Mouse (Mus musculus) hindbrain, embryonic 11.5 days (tissue): ENCODE results near the gene Phldb2. TPM values are rescaled to one million over a fixed set of nuclear protein-coding genes. Genes with fewer than 3 reads are reported as not detected.
A peak's percentile ranks its signal among the peaks of the same experiment; 100 is the strongest.

Source experiments
- ATAC-seq: fragments of 200-750 bp; cut with Nextera tagmentation; 2 replicates; pipeline ENCODE4 v1.8.0; 2017; ENCODE audit warnings: mild to moderate bottlenecking, moderate TSS enrichment, moderate library complexity; ENCODE audit not compliant: low FRiP score
- DNase-seq: peaks from one replicate; pipeline ENCODE4 v3.0.0-alpha.2; 2015; ENCODE audit warnings: low spot score
- H3K27ac ChIP-seq: fragments of 300-500 bp; sonication (generic); 2 replicates; pipeline ENCODE4 v1.5.1; 2014; ENCODE audit warnings: mild to moderate bottlenecking, low read depth, low read length
- H3K27me3 ChIP-seq: fragments of 300-500 bp; sonication (generic); 2 replicates; pipeline ENCODE4 v1.6.1; 2014; ENCODE audit warnings: mild to moderate bottlenecking, low read length, moderate library complexity, mixed read lengths; ENCODE audit not compliant: control insufficient read depth, insufficient read depth
- H3K36me3 ChIP-seq: fragments of 300-500 bp; sonication (generic); 2 replicates; pipeline ENCODE4 v1.6.1; 2014; ENCODE audit warnings: mild to moderate bottlenecking, low read length, moderate library complexity, mixed read lengths; ENCODE audit not compliant: control insufficient read depth, insufficient read depth
- H3K4me1 ChIP-seq: fragments of 300-500 bp; sonication (generic); replicated peaks from 2 replicates; pipeline ENCODE4 v1.6.1; 2014; ENCODE audit warnings: low read length, mixed read lengths; ENCODE audit not compliant: control insufficient read depth, insufficient read depth
- H3K4me2 ChIP-seq: fragments of 300-500 bp; sonication (generic); replicated peaks from 2 replicates; pipeline ENCODE4 v1.6.1; 2014; ENCODE audit warnings: mild to moderate bottlenecking, low read depth, low read length
- H3K4me3 ChIP-seq: fragments of 300-500 bp; sonication (generic); 2 replicates; pipeline ENCODE4 v1.5.1; 2014; ENCODE audit warnings: low read depth, low read length
- H3K9ac ChIP-seq: fragments of 300-500 bp; sonication (generic); 2 replicates; pipeline ENCODE4 v1.6.1; 2014; ENCODE audit warnings: low read depth, low read length
- H3K9me3 ChIP-seq: fragments of 300-500 bp; sonication (generic); 2 replicates; pipeline ENCODE4 v1.6.1; 2016; ENCODE audit warnings: low read length; ENCODE audit not compliant: control insufficient read depth
- WGBS: fragments of 180-500 bp; shearing (Covaris S2); extraction: QIAGEN DNeasy Blood & Tissue Kit; methylation state at CpG from one replicate; pipeline ENCODE4 v1.1.7; 2014; 5-methylcytosine and 5-hydroxymethylcytosine counted together
- polyA plus RNA-seq: library from polyadenylated mRNA; unstranded; fragments of >200 nt; fragmentation: Nextera tagmentation; extraction: Ambion mirVana; gene quantifications from 2 replicates; pipeline ENCODE4 v1.2.1, GENCODE M21; 2014

The Phldb2 gene
- polyA plus RNA-seq, 1 experiment from 2014 or later: 31.5 TPM

DNA sequence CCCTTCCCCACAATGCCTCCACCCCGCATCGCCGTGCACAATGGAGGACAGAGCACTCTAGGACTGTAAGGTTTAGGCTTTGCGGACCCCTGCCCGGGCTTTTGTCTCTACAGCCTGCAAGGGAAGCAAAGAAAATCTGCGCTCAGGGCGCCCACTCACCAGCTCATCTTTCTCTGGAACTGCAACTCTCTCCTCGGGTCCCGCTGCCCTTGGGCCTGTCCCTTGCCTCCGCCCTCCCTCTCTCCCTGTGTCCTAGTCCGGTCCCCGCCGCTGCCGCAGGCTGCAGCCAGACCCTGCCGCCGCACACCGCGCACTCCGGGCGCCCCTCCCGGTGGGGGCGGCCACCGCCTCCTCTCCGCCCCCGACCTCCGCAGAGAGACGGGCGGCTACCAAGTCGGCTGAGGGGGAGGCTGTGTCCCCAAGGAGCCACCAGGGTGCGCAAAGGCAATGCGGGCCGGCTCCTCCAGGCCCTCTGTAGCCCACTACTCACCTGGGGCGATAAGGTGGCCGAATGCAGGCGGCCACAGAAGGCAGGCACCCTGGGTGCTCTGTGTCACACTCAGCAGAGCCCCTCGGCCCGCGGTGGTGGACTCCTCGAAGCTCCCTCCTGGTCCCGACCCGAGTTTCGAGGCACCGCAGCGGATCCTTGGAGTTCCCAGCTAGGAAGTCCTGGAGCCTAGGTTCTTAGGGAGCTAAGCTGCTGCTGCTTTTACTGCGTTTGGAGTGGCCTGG is 109.2 kb downstream of the Phldb2 start:
- H3K9me3 ChIP-seq: no peaks in the 10 kb centered on the region
- peak overlapping the region; percentile 58 for H3K4me3 ChIP-seq
- H3K9ac ChIP-seq: peak overlapping the region; percentile 79
- peak overlapping the region; percentile 24; the same call in 1 of the 2 replicates for H3K27ac ChIP-seq
- peak overlapping the region; percentile 71 for H3K4me2 ChIP-seq
- H3K4me1 ChIP-seq: no peaks in the 10 kb centered on the region
- no peaks in the 10 kb centered on the region for H3K27me3 ChIP-seq
- no peaks in the 10 kb centered on the region for H3K36me3 ChIP-seq
- DNase-seq (peak; percentile 85), ATAC-seq (peak; percentile 96)
- 2% methylated on average over 40 of the region's 45 CpGs for WGBS

- H3K9me3 ChIP-seq: no peaks in the 10 kb centered on the region
- 1% methylated on average over 16 of the region's 16 CpGs for WGBS
- no peaks in the 10 kb centered on the region for H3K36me3 ChIP-seq
- no peaks in the 10 kb centered on the region for H3K4me1 ChIP-seq
- ATAC-seq: peak; percentile 51
- H3K4me3 ChIP-seq: peak overlapping the region; percentile 58
- H3K27me3 ChIP-seq: no peaks in the 10 kb centered on the region
- DNase-seq: peak; percentile 64
- H3K4me2 ChIP-seq: peak overlapping the region; percentile 71
- peak overlapping the region; percentile 24 for H3K27ac ChIP-seq
- H3K9ac ChIP-seq: peak overlapping the region; percentile 79
Measured at GRCm38 (mm10) chr16:45843351-45843891, 110.0 kb downstream of the Phldb2 start.

DNA sequence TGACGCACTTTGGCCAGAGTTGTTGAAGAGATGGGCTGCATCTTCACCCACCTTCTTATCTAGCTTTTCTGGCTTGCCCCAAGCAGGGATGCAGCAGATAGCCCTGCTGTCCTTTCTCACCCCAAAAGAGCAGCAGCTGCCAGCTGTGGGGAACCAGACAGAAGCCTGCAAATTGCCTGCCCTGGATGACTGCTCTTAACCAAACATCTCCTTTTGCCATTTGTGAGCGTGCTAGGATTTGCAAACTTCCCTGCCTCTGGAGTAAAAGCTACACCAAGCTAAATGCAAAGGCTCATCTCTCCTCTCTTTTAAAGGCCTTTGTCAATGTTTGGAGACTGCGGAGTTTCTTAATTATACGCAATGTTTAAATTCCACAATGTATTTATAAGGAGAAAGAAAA is 111.0 kb downstream of the Phldb2 start:
- DNase-seq (peak; percentile 4), ATAC-seq (no peak)
- H3K27me3 ChIP-seq: no peaks in the 10 kb centered on the region
- no peaks in the 10 kb centered on the region for H3K9me3 ChIP-seq
- H3K4me1 ChIP-seq: no peaks in the 10 kb centered on the region
- H3K4me3 ChIP-seq: peak overlapping the region; percentile 58; the same call in 1 of the 2 replicates
- no peak overlapping the region for H3K27ac ChIP-seq
- peak overlapping the region; percentile 0; the same call in 1 of the 2 replicates for H3K4me2 ChIP-seq
- WGBS: 66% methylated on average over 4 of the region's 4 CpGs
- no peak overlapping the region for H3K9ac ChIP-seq
- no peaks in the 10 kb centered on the region for H3K36me3 ChIP-seq

DNA sequence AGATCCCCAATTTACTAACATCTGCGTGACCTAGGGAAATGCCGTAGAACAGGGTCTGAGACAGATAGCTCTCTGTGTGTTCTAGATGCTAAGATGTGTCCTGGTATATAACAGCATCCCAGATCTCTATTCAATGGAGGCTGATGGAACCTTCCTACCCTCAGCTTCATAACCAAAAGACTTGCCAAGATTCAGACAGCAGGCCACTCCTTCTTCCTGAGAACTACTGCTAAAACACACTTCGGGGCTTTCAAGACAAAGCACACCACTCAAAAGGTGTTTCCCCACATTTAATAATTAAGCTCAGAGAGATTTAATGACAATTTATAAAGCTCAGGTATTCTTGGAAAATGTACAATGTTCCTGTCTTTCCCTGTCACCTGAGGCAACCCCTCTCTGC is 111.6 kb downstream of the Phldb2 start:
- no peak overlapping the region for H3K4me2 ChIP-seq
- no peaks in the 10 kb centered on the region for H3K27me3 ChIP-seq
- no peaks in the 10 kb centered on the region for H3K9me3 ChIP-seq
- no peak overlapping the region for H3K9ac ChIP-seq
- no peaks in the 10 kb centered on the region for H3K36me3 ChIP-seq
- no peak overlapping the region for H3K4me3 ChIP-seq
- DNase-seq (no peak), ATAC-seq (no peak)
- 88% methylated on average over 3 of the region's 3 CpGs for WGBS
- H3K27ac ChIP-seq: no peak overlapping the region
- H3K4me1 ChIP-seq: no peaks in the 10 kb centered on the region

DNA sequence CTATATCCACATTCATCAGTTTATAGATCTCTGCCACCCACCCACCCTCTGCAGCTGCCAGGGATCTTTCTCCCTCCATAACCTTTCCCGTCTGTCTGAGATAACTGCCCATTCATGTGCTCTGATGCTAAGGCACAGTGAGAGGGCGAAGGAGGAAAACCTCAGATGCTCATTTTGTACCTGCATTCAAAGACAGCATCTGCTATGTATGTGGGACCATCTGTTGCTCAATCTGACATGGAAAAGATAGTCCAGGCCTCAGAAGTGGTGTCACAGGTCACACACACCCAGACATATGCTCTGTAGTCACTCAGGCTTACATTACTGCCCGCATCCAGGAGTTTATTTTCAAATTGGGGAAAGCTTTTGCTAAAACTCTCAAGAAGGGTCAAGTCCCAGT is 112.4 kb downstream of the Phldb2 start:
- H3K36me3 ChIP-seq: no peaks in the 10 kb centered on the region
- no peaks in the 10 kb centered on the region for H3K4me1 ChIP-seq
- H3K9me3 ChIP-seq: no peaks in the 10 kb centered on the region
- H3K27me3 ChIP-seq: no peaks in the 10 kb centered on the region
- no peak overlapping the region for H3K27ac ChIP-seq
- no peak overlapping the region for H3K4me2 ChIP-seq
- WGBS: 65% methylated on average over 3 of the region's 3 CpGs
- ATAC-seq: no peak
- no peak for DNase-seq
- H3K4me3 ChIP-seq: no peak overlapping the region
- no peak overlapping the region for H3K9ac ChIP-seq

DNA sequence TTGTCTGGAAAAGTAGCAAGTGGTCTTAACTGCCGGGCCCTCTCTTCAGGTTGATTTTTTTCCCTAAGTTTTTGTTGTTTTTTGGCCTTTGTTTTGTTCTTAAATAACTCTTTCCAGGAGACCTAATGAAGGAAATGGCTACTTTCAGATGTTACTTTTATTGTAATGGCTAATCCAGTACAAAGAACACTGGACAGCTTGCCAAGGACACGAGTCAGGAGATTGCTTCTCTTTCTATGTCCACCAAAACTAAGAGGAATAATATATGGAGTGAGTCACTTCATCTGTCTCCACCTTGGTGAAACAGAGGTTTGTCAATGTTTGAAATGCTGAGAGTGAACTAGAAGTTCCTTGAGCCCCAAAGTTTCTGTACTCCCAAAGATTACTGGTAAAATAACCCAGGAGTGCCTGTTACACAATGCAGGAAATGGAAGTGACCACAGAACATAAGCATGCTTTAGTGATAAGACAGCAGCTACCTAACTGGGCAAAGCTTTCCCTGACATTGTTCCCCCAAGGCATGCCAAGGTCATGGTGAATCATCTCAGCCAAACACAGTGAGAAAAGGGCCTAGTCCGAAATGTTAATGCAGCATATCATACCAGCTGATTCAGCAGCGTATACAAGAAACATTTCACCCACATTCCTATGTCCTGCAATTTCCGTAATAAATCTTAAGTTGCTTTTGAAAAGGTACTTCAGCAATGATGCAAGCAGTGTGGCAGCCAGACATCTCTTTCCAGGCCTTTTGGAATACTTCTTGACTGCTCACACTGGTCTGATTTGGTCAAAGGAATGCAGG is 115.7 kb downstream of the Phldb2 start:
- Histone ChIP-seq H3K4me1 (no peaks in the 10 kb centered on the region), H3K27me3 (no peaks in the 10 kb centered on the region), H3K9ac (no peak overlapping the region), H3K9me3 (no peaks in the 10 kb centered on the region), H3K27ac (no peak overlapping the region), H3K36me3 (no peaks in the 10 kb centered on the region), H3K4me2 (no peak overlapping the region), H3K4me3 (no peak overlapping the region)
- DNase-seq: no peak
- 83% methylated on average over 5 of the region's 5 CpGs for WGBS
- no peak for ATAC-seq

- WGBS: 76% methylated on average over 6 of the region's 6 CpGs
Measured at GRCm38 (mm10) chr16:45832747-45833108, 120.7 kb downstream of the Phldb2 start.

DNA sequence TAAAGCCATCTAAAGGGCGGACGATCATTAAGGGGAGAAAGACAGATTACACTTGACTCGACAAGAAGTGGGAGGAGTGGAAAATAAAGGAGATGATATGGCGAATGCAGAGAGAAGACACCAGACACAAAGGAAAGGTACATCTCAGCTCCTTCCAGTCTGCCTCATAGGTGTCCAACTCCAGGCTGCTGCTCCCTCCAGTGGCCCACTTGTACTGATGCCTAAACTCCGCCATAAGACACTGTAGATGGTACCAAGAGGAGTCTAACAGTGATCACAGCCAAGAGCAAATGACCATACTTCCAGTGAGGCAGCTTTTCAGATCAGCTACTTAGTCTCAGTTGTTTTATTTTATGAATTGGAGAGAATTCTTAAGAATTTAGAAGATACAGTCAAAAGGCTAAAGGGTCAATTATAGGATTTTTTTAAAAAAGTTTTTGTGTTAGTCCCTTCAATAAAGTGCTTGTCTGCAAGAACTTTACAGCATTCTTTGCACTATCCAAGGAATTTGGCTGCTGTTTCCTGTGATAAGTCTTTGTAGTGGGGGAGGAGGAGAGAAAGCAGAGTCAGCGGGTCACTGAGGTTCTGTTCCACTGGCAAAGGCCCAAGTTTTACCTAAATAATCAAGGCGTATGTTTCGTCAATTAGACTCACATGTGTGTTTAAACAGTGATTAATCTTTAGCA is 121.2 kb downstream of the Phldb2 start:
- Histone ChIP-seq H3K4me1 (no peaks in the 10 kb centered on the region), H3K27ac (no peak overlapping the region), H3K4me2 (no peak overlapping the region), H3K9me3 (no peaks in the 10 kb centered on the region), H3K27me3 (no peaks in the 10 kb centered on the region), H3K9ac (no peak overlapping the region), H3K36me3 (no peaks in the 10 kb centered on the region), H3K4me3 (no peak overlapping the region)
- ATAC-seq: no peak
- 77% methylated on average over 8 of the region's 8 CpGs for WGBS
- no peak for DNase-seq

More at GRCm38 (mm10) chr16:45832747-45833108, 120.7 kb downstream of the Phldb2 start:
- Histone ChIP-seq H3K36me3 (no peaks in the 10 kb centered on the region), H3K27me3 (no peaks in the 10 kb centered on the region), H3K4me2 (no peak overlapping the region), H3K4me1 (no peaks in the 10 kb centered on the region), H3K9ac (no peak overlapping the region), H3K9me3 (no peaks in the 10 kb centered on the region), H3K4me3 (no peak overlapping the region), H3K27ac (no peak overlapping the region)
- DNase-seq (no peak), ATAC-seq (no peak)
